ENCODE assay signal across 8 mouse cellular contexts in the genomic region with DNA sequence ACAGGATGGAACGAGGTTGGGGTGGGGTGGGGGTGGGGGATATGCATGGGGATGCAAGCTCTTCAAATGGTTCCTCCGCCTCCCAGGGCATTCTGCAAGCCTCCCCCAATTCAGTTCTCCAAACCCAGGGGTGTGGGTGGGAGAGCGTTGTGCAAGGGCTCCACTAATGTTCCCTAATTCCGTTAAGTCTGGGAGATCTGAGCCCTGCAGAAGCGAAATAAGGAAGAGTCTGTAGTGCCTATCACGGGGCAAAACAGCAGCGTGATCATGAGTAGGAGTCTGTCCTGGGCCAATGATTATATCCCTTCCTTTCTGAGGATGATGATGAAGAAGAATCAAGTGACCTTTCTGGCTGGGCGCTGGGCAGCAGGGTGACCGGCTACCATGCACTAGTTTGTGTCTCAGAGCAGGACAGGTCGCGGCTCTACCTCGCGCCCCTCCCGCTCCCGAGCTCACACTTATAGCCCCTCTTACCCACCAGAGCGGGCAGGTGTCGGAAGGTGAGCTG. TPM values are rescaled to one million over a fixed set of nuclear protein-coding genes. Genes with fewer than 3 reads are reported as not detected.
A peak's percentile ranks its signal among the peaks of the same experiment; 100 is the strongest.
DNase-seq lines count a peak whose midpoint lies in the region; ATAC-seq lines count a peak whose summit lies in the region.

No protein-coding gene starts in this region.

- peak overlapping the region; percentile 91 for H3K4me2 ChIP-seq in limb, embryonic 13.5 days (replicated peaks)

- H3K27me3 ChIP-seq in limb, embryonic 13.5 days = no peaks in the 10 kb centered on the region
- peaks cover 77% of the 10 kb centered on the region for H3K27me3 ChIP-seq in midbrain, embryonic 10.5 days (ENCODE audit: low read depth, poor library complexity, severe bottlenecking)

- no peaks in the 10 kb centered on the region for H3K4me1 ChIP-seq in brown adipose tissue, adult 24 weeks (ENCODE audit: control insufficient read depth, insufficient read depth, insufficient read length, low read length)
- peaks cover 12% of the 10 kb centered on the region for H3K4me1 ChIP-seq in limb, embryonic 13.5 days
- H3K4me1 ChIP-seq in midbrain, embryonic 10.5 days = peaks cover 17% of the 10 kb centered on the region

- no peak; the same call in 1 of the 2 replicates for ATAC-seq in limb, embryonic 13.5 days (ENCODE audit: low FRiP score, low read depth)

- peak; percentile 66 for DNase-seq in layer of hippocampus, adult 9-11 months
- DNase-seq in layer of hippocampus, postnatal 25 days (ENCODE audit: extremely low spot score in 1 of 2, low spot score in 1 of 2) = no peak
- peak; percentile 17 to 59 for DNase-seq in heart, adult 9 months (ENCODE audit: low spot score in 2 of 2)
- no peak for DNase-seq in midbrain, embryonic 10.5 days (ENCODE audit: low spot score)
- DNase-seq in testis, postnatal 14 days (ENCODE audit: low spot score) = no peak
- DNase-seq in embryo, embryonic 9.5 days (ENCODE audit: extremely low spot score) = no peak

- H3K9ac ChIP-seq in limb, embryonic 13.5 days = peak overlapping the region; percentile 67

- H3K27ac ChIP-seq in brown adipose tissue, adult 24 weeks (replicated peaks; ENCODE audit: low read depth, low read length) = peak overlapping the region; percentile 32
- H3K27ac ChIP-seq in limb, embryonic 13.5 days = no peak overlapping the region
- H3K27ac ChIP-seq in midbrain, embryonic 10.5 days (replicated peaks) = peak overlapping the region; percentile 92

- H3K36me3 ChIP-seq in limb, embryonic 13.5 days = peaks cover 5% of the 10 kb centered on the region; the same call in 1 of the 2 replicates
- H3K36me3 ChIP-seq in midbrain, embryonic 10.5 days = peaks cover 13% of the 10 kb centered on the region

- H3K4me3 ChIP-seq in brown adipose tissue, adult 24 weeks (ENCODE audit: insufficient read depth, low read depth, low read length) = peak overlapping the region; percentile 80
- H3K4me3 ChIP-seq in limb, embryonic 13.5 days = peak overlapping the region; percentile 69
- H3K4me3 ChIP-seq in midbrain, embryonic 10.5 days = peak overlapping the region; percentile 77

- H3K9me3 ChIP-seq in limb, embryonic 13.5 days = no peaks in the 10 kb centered on the region
- no peaks in the 10 kb centered on the region; the same call in 1 of the 2 replicates for H3K9me3 ChIP-seq in midbrain, embryonic 10.5 days (replicated peaks)

- WGBS in limb, embryonic 13.5 days = under 1% methylated on average over 17 of the region's 17 CpGs
- under 1% methylated on average over 17 of the region's 17 CpGs for WGBS in midbrain, embryonic 10.5 days

RNA-seq across cellular contexts. Expression of gene Gas2l3, which starts 0.6 kb away (rescaled TPM):
- 1 to 10 TPM; 2.1 to 2.3 TPM for total RNA-seq in layer of hippocampus, postnatal 25 days (2021)
- polyA plus RNA-seq in brown adipose tissue, adult 24 weeks (2012; ENCODE audit: insufficient read depth, insufficient read length, missing spikeins) = 1.5 and 1.8 TPM in 2 replicates
- polyA plus RNA-seq in limb, embryonic 13.5 days (2015; fragmentation: Nextera tagmentation; extraction: Ambion mirVana) = 14.9 and 15.1 TPM in 2 replicates
- polyA plus RNA-seq in midbrain, embryonic 10.5 days (2016; fragmentation: Nextera tagmentation; extraction: Ambion mirVana) = 18.7 and 19.4 TPM in 2 replicates

Comparison
In these comparisons a context has a peak if more than half of its experiments do, and no peak if none do; other contexts are left out.
1. DNase-seq: peak in layer of hippocampus, adult 9-11 months (single experiment) and heart, adult 9 months (2 of 2); none in layer of hippocampus, postnatal 25 days (0 of 2), midbrain, embryonic 10.5 days (single experiment), testis, postnatal 14 days (single experiment) and embryo, embryonic 9.5 days (single experiment).
2. Peak in every context shown above with its lines, with median percentiles within 50 percentile points of each other: H3K4me3 ChIP-seq.